Mouse (Mus musculus) myocyte (in vitro differentiated cells): ENCODE measurements around the gene Nfkb1. TPM values are rescaled to one million over a fixed set of nuclear protein-coding genes. Genes with fewer than 3 reads are reported as not detected.
A peak's percentile ranks its signal among the peaks of the same experiment; 100 is the strongest.

Experiments
- H3K27me3 ChIP-seq: one replicate; pipeline ENCODE4 v1.6.1; 2011; ENCODE audit not compliant: control insufficient read depth, insufficient read depth, insufficient read length
- H3K36me3 ChIP-seq: one replicate; pipeline ENCODE4 v1.6.1; 2011; ENCODE audit not compliant: control insufficient read depth, insufficient read depth
- H3K4me2 ChIP-seq: one replicate; pipeline ENCODE4 v1.6.1; 2011; ENCODE audit warnings: low read depth, control low read depth
- H3K4me3 ChIP-seq: one replicate; pipeline ENCODE4 v1.5.1; 2011; ENCODE audit warnings: mild to moderate bottlenecking, control low read depth, moderate library complexity
- H3K79me2 ChIP-seq: one replicate; pipeline ENCODE4 v1.6.1; 2011; ENCODE audit not compliant: control insufficient read depth, insufficient read depth
- H3ac ChIP-seq: one replicate; pipeline ENCODE4 v1.6.1; 2011; ENCODE audit not compliant: control insufficient read depth, insufficient read length
- CEBPB ChIP-seq: IDR thresholded peaks from 2 replicates; pipeline ENCODE4 v1.6.1; 2011; ENCODE audit warnings: mild to moderate bottlenecking, moderate library complexity; ENCODE audit not compliant: poor library complexity, insufficient read depth, severe bottlenecking
- E2F4 ChIP-seq: IDR thresholded peaks from one replicate; pipeline ENCODE4 v1.6.1; 2011; ENCODE audit warnings: mild to moderate bottlenecking, control low read depth, moderate library complexity; ENCODE audit not compliant: insufficient read depth
- MAX ChIP-seq: IDR thresholded peaks from one replicate; pipeline ENCODE4 v1.6.1; 2011; ENCODE audit warnings: low read depth, mild to moderate bottlenecking, control low read depth
- MYOD1 ChIP-seq, 3 experiments: IDR thresholded peaks; one replicate each; pipeline ENCODE4 v1.6.1; 2011; ENCODE audit warnings: control low read depth in 2 of 3, low read depth in 2 of 3, mild to moderate bottlenecking in 2 of 3, moderate library complexity in 1 of 3; ENCODE audit not compliant: insufficient read length in 2 of 3, control insufficient read depth in 1 of 3
- MYOG ChIP-seq, 3 experiments: IDR thresholded peaks; one replicate each; pipeline ENCODE4 v1.6.1; 2011; ENCODE audit warnings: control low read depth in 2 of 3, low read depth in 2 of 3, mild to moderate bottlenecking in 2 of 3; ENCODE audit not compliant: insufficient read length in 2 of 3, control insufficient read depth in 1 of 3, insufficient read depth in 1 of 3
- POLR2A ChIP-seq: IDR thresholded peaks from one replicate; pipeline ENCODE4 v1.6.1; 2011; ENCODE audit warnings: low read depth, mild to moderate bottlenecking, control low read depth, moderate library complexity; ENCODE audit not compliant: insufficient read length
- POLR2AphosphoS2 ChIP-seq: IDR thresholded peaks from one replicate; pipeline ENCODE4 v1.6.1; 2011; ENCODE audit warnings: low read depth, control low read depth; ENCODE audit not compliant: insufficient read length
- REST ChIP-seq: IDR thresholded peaks from one replicate; pipeline ENCODE4 v1.6.1; 2011; ENCODE audit warnings: mild to moderate bottlenecking, control low read depth, moderate library complexity; ENCODE audit not compliant: insufficient read depth, insufficient read length
- SRF ChIP-seq: IDR thresholded peaks from one replicate; pipeline ENCODE4 v1.6.1; 2011; ENCODE audit warnings: low read depth; ENCODE audit not compliant: control insufficient read depth, insufficient read length
- TCF12 ChIP-seq: IDR thresholded peaks from one replicate; pipeline ENCODE4 v1.6.1; 2011; ENCODE audit warnings: mild to moderate bottlenecking, control low read depth; ENCODE audit not compliant: poor library complexity, insufficient read depth, severe bottlenecking
- TCF3 ChIP-seq: IDR thresholded peaks from one replicate; pipeline ENCODE4 v1.6.1; 2011; ENCODE audit warnings: low read depth, control low read depth; ENCODE audit not compliant: insufficient read length
- USF1 ChIP-seq: IDR thresholded peaks from one replicate; pipeline ENCODE4 v1.6.1; 2011; ENCODE audit warnings: low read depth, mild to moderate bottlenecking, control low read depth, moderate library complexity
- polyA plus RNA-seq: library from polyadenylated mRNA; unstranded; fragments of >200 nt; fragmentation: generic; extraction: Trizol; gene quantifications from one replicate; pipeline ENCODE4 v1.2.1, GENCODE M21; 2012; ENCODE audit warnings: missing spikeins

Gene Nfkb1
- polyA plus RNA-seq, 1 experiment: 35.3 TPM

DNA sequence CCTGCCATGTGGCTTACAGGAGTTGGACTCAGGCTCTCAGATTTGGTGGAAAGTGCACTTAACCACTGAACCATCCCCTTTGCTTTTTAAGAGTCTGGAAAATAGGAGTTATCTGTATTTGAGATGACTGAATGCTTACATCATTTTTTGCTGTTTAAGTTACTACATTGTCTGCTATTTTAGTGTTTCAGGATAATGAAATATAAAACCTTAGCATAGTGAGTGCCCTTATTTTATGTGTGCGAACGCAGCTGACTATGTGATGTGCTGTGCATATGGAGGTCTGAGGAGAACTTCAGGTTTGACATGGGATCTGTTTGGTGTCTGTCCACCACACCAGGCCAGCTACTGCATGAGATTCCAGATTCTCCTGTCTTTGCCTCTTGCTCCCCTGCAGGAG lies 66.1 kb downstream of the Nfkb1 start:
- H3K4me2 ChIP-seq: no peak overlapping the region
- peaks cover 52% of the 10 kb centered on the region for H3K36me3 ChIP-seq
- no peak overlapping the region for H3K4me3 ChIP-seq
- TF ChIP-seq REST (no peak), USF1 (no peak), TCF3 (no peak), E2F4 (no peak), CEBPB (no peak), POLR2A (no peak), MYOG (IDR thresholded peaks at IDR 0.05; ENCODE audit: control insufficient read depth in 1 of 3, insufficient read depth in 1 of 3, insufficient read length in 2 of 3, low read depth in 2 of 3) (no peak), TCF12 (no peak), POLR2AphosphoS2 (no peak), MYOD1 (IDR thresholded peaks at IDR 0.05; ENCODE audit: control insufficient read depth in 1 of 3, insufficient read length in 2 of 3, low read depth in 2 of 3) (no peak), SRF (no peak), MAX (no peak)
- H3K27me3 ChIP-seq: no peaks in the 10 kb centered on the region
- no peak overlapping the region for H3ac ChIP-seq
- H3K79me2 ChIP-seq: no peaks in the 10 kb centered on the region

DNA sequence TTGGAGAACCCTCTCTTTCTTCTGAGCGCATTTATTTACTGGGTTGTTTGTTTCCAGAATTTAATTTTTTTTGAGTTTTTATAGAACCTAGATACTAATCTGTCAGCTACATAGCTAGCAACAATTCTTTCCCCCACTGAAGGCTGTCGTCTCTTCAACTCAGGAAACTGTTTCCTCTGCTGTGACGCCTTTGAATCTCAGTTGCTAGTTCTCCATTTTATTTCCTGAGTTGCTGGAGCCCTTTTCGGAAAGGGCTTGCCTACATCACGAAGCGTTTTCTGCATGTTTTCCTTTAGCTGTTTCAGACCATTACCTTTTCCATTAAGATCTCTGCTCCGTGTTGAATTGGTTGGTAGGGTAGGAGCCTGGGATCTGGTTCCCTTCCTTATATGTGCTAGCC lies 74.6 kb downstream of the Nfkb1 start:
- H3K36me3 ChIP-seq: peaks cover 83% of the 10 kb centered on the region
- no peak overlapping the region for H3K4me3 ChIP-seq
- no peak overlapping the region for H3ac ChIP-seq
- no peak overlapping the region for H3K4me2 ChIP-seq
- no peaks in the 10 kb centered on the region for H3K27me3 ChIP-seq
- no peaks in the 10 kb centered on the region for H3K79me2 ChIP-seq
- TF ChIP-seq POLR2AphosphoS2 (no peak), USF1 (no peak), POLR2A (no peak), E2F4 (no peak), MAX (no peak)

DNA sequence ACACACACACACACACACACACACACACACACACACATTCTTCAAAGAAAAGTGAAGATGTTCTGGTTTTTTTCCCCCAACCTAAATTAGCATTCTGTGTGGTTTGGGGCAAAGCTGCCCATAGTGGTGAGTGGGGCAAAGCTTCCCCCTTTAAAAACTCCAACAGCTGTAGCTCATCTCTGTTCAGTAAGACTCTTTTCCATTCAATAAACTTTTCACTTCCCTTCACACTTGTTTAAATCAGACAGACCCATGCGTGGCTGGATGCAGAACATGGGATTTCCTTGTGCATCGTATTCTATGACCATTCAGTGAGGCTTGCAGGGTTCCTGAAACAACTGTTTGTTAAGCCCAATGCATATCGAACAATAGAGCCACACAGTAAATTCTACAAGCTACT lies 77.0 kb downstream of the Nfkb1 start:
- Histone ChIP-seq H3K36me3 (peaks cover 78% of the 10 kb centered on the region), H3K79me2 (no peaks in the 10 kb centered on the region), H3K4me3 (no peak overlapping the region), H3K4me2 (no peak overlapping the region), H3K27me3 (no peaks in the 10 kb centered on the region), H3ac (no peak overlapping the region)
- TF ChIP-seq MAX: no peak
- no peak for TF ChIP-seq MYOG (IDR thresholded peaks at IDR 0.05; ENCODE audit: control insufficient read depth in 1 of 3, insufficient read depth in 1 of 3, insufficient read length in 2 of 3, low read depth in 2 of 3)
- no peak for TF ChIP-seq USF1
- TF ChIP-seq SRF: no peak

DNA sequence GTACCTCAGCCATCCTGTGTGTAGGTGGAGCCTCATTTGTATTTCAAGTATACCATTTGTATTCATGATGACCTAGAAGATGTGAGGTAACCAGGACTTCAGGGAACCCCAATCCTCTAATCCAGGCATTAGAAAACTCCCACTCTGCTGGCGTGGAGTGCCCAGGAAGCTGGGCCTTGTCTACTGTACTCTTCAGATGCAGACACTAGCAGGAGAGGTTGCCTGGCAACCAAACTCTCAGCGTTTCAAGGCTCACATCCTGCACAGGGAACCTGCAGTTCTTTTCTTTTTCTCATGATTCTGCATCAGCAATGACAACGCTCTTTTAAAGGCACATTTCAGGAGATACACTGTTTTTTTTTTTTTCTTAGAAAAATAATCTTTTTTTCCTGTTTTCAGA lies 81.1 kb downstream of the Nfkb1 start:
- Histone ChIP-seq H3K4me3 (no peak overlapping the region), H3K36me3 (peaks cover 57% of the 10 kb centered on the region)

DNA sequence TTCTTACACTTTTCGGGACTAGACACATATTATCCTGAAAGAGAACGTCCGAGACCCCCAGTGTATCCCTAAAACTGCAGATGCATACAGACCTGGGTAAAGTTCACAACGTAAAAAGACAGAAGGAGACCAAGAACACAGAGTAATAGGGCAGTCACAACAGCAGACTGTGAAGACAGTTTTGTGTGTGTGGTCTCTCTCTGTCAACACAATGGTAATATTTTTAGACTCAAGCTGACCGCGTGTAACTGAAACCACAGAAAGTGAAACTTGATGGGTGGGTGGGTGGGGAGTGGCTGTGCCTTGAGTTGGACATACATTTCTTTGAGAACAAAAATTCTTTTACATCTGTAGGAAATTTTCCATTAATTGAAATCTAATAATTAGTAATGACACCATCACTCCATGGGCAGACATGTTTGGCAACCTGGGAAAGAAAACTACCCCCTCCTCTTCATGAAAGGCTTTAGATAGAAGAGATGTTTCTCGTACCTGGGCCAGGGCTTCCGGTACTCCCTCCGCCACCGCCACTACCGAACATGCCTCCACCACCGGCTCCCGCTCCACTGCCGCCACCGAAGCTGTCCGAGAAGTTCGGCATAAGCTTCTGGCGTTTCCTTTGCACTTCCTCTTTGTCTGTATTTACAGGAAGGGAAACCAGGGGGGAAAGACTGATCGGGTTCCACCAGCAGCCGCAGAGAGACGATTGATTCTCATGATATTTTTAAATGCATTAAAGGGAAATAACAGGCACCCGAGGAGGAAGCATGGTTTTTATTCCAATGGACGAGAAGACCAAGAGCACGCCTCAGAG lies 83.5 kb downstream of the Nfkb1 start:
- Histone ChIP-seq H3K4me3 (no peak overlapping the region), H3ac (no peak overlapping the region), H3K4me2 (peak overlapping the region; percentile 18), H3K36me3 (peaks cover 49% of the 10 kb centered on the region), H3K27me3 (no peaks in the 10 kb centered on the region), H3K79me2 (no peaks in the 10 kb centered on the region)
- TF ChIP-seq TCF12: no peak
- no peak for TF ChIP-seq POLR2A
- no peak for TF ChIP-seq TCF3
- no peak for TF ChIP-seq CEBPB
- no peak for TF ChIP-seq SRF
- TF ChIP-seq MYOD1 (IDR thresholded peaks at IDR 0.05; ENCODE audit: control insufficient read depth in 1 of 3, insufficient read length in 2 of 3, low read depth in 2 of 3): no peak
- TF ChIP-seq MAX: no peak
- TF ChIP-seq MYOG (IDR thresholded peaks at IDR 0.05; ENCODE audit: control insufficient read depth in 1 of 3, insufficient read depth in 1 of 3, insufficient read length in 2 of 3, low read depth in 2 of 3): no peak
- TF ChIP-seq REST: no peak
- no peak for TF ChIP-seq POLR2AphosphoS2
- no peak for TF ChIP-seq E2F4
- no peak for TF ChIP-seq USF1

More for the DNA sequence above, 81.1 kb downstream of the Nfkb1 start:
- no peak overlapping the region for H3K4me2 ChIP-seq
- no peak overlapping the region for H3ac ChIP-seq
- TF ChIP-seq MYOG (IDR thresholded peaks at IDR 0.05; ENCODE audit: control insufficient read depth in 1 of 3, insufficient read depth in 1 of 3, insufficient read length in 2 of 3, low read depth in 2 of 3): no peak
- no peak for TF ChIP-seq SRF
- TF ChIP-seq USF1: no peak
- no peak for TF ChIP-seq E2F4
- no peak for TF ChIP-seq CEBPB
- no peak for TF ChIP-seq TCF12
- TF ChIP-seq REST: no peak
- TF ChIP-seq POLR2AphosphoS2: no peak
- no peak for TF ChIP-seq MYOD1 (IDR thresholded peaks at IDR 0.05; ENCODE audit: control insufficient read depth in 1 of 3, insufficient read length in 2 of 3, low read depth in 2 of 3)
- TF ChIP-seq TCF3: no peak
- TF ChIP-seq POLR2A: no peak
- no peak for TF ChIP-seq MAX
- H3K27me3 ChIP-seq: no peaks in the 10 kb centered on the region
- H3K79me2 ChIP-seq: no peaks in the 10 kb centered on the region
